18 mouse cellular contexts compared by ENCODE assay signal in genomic region chr19:56838942-56839706, GRCm38 (mm10). TPM values are rescaled to one million over a fixed set of nuclear protein-coding genes. Genes with fewer than 3 reads are reported as not detected.
A peak's percentile ranks its signal among the peaks of the same experiment; 100 is the strongest.
DNase-seq lines count a peak whose midpoint lies in the region; ATAC-seq and TF ChIP-seq lines count a peak whose summit lies in the region.
"Had no signal": no experiment of that assay in that cellular context is flagged by ENCODE, and none has a peak within 500 bp of the region (broad histone marks: within the 10 kb centered on the region; RNA-seq: fewer than 3 reads in every experiment).

No protein-coding gene starts in this region.

- H3K9ac ChIP-seq in lung, embryonic 16.5 days (ENCODE audit: low read length) = no peak overlapping the region
- no peak overlapping the region for H3K9ac ChIP-seq in limb, embryonic 15.5 days
- H3K9ac ChIP-seq: liver, embryonic 12.5 days had no signal

- no peaks in the 10 kb centered on the region for H3K27me3 ChIP-seq in lung, embryonic 16.5 days (ENCODE audit: control insufficient read depth, insufficient read depth, low read depth, low read length)
- H3K27me3 ChIP-seq in limb, embryonic 15.5 days = no peaks in the 10 kb centered on the region

- H3K4me3 ChIP-seq in gastrocnemius, adult 2 months = no peak overlapping the region
- no peak overlapping the region for H3K4me3 ChIP-seq in lung, embryonic 16.5 days (ENCODE audit: low read length)
- no peak overlapping the region for H3K4me3 ChIP-seq in limb, embryonic 15.5 days
- H3K4me3 ChIP-seq: erythroblast, embryonic 14.5 days; left cerebral cortex, adult 2 months; liver, embryonic 12.5 days had no signal

- no peaks in the 10 kb centered on the region for H3K36me3 ChIP-seq in lung, embryonic 16.5 days (ENCODE audit: control insufficient read depth, insufficient read depth, low read length)
- no peaks in the 10 kb centered on the region for H3K36me3 ChIP-seq in limb, embryonic 15.5 days
- H3K36me3 ChIP-seq: liver, embryonic 12.5 days had no signal

- ATAC-seq in lung, embryonic 16.5 days (ENCODE audit: low read depth) = peak; percentile 61; the same call in 1 of the 2 replicates
- ATAC-seq in limb, embryonic 15.5 days (ENCODE audit: insufficient number of reproducible peaks, low FRiP score, low TSS enrichment, low read depth) = 0 out of 2 replicates have a peak, but pooled peaks have one; percentile 14
- ATAC-seq: intestine, embryonic 16.5 days; liver, embryonic 12.5 days; midbrain, embryonic 16.5 days had no signal

- peak; percentile 48 for TF ChIP-seq CTCF in gastrocnemius, adult 2 months (IDR thresholded peaks at IDR 0.05)

- intact Hi-C loops in gastrocnemius, adult 2 months (cut with DNase I) = no loop called here

- 70% methylated on average over 17 of the region's 17 CpGs for WGBS in lung, embryonic 16.5 days
- WGBS in limb, embryonic 15.5 days = 44% methylated on average over 17 of the region's 17 CpGs

- no peak overlapping the region for H3K27ac ChIP-seq in gastrocnemius, adult 2 months
- H3K27ac ChIP-seq in lung, embryonic 16.5 days (ENCODE audit: low read length) = no peak overlapping the region
- H3K27ac ChIP-seq in limb, embryonic 15.5 days = no peak overlapping the region
- H3K27ac ChIP-seq: left cerebral cortex, adult 2 months; liver, embryonic 12.5 days; macrophage had no signal

- H3K4me2 ChIP-seq in lung, embryonic 16.5 days (ENCODE audit: low read depth, low read length) = no peak overlapping the region
- H3K4me2 ChIP-seq in limb, embryonic 15.5 days = no peak overlapping the region
- H3K4me2 ChIP-seq: liver, embryonic 12.5 days had no signal

- no peaks in the 10 kb centered on the region for H3K9me3 ChIP-seq in lung, embryonic 16.5 days (ENCODE audit: control insufficient read depth, low read length)
- H3K9me3 ChIP-seq in limb, embryonic 15.5 days = no peaks in the 10 kb centered on the region
- H3K9me3 ChIP-seq: liver, embryonic 12.5 days had no signal

- DNase-seq in gastrocnemius, adult 2 months = peak; percentile 51
- no peak for DNase-seq in gastrocnemius, adult 8-10 months (ENCODE audit: low spot score in 2 of 2)
- DNase-seq in lung, adult 18-20 months = no peak
- peak; percentile 65 for DNase-seq in forelimb bud, embryonic 11.5 days (ENCODE audit: low read depth, low spot score)
- no peak for DNase-seq in kidney, adult 9 months
- no peak for DNase-seq in cerebellum, adult 9-11 months
- DNase-seq: cerebellum, postnatal 25 days; thymus, postnatal 25 days had no signal

- peaks cover 9% of the 10 kb centered on the region for H3K4me1 ChIP-seq in lung, embryonic 16.5 days (replicated peaks; ENCODE audit: control insufficient read depth, insufficient read depth, low read length)
- H3K4me1 ChIP-seq in limb, embryonic 15.5 days = peaks cover 11% of the 10 kb centered on the region; the same call in 1 of the 2 replicates
- H3K4me1 ChIP-seq: liver, embryonic 12.5 days had no signal

RNA-seq across cellular contexts. Expression of gene Tdrd1, which starts 13.1 kb away (rescaled TPM):
- not detected for total RNA-seq in gastrocnemius, adult 2 months (2021)
- not detected for total RNA-seq in gastrocnemius, adult 8-10 months (2022)
- polyA plus RNA-seq in lung, embryonic 16.5 days (2015; fragmentation: Nextera tagmentation; extraction: Ambion mirVana) = 1.3 TPM in 2 replicates
- 3.3 and 3.5 TPM in 2 replicates for polyA plus RNA-seq in limb, embryonic 15.5 days (2015; fragmentation: Nextera tagmentation; extraction: Ambion mirVana)
- total RNA-seq: hematopoietic stem cell, adult 5-6 weeks had no signal
- polyA plus RNA-seq: C2C12; erythroblast, embryonic 14.5 days; macrophage had no signal

RNA-seq across cellular contexts. Expression of gene Ccdc186, which starts 17.1 kb away (rescaled TPM):
- 10 to 100 TPM; 23.1 to 26.7 TPM for total RNA-seq in gastrocnemius, adult 2 months (2021)
- total RNA-seq in gastrocnemius, adult 8-10 months (2022) = 10 to 100 TPM; 20.5 to 27.4 (median 24.4) TPM
- polyA plus RNA-seq in lung, embryonic 16.5 days (2015; fragmentation: Nextera tagmentation; extraction: Ambion mirVana) = 28.0 and 29.0 TPM in 2 replicates
- polyA plus RNA-seq in limb, embryonic 15.5 days (2015; fragmentation: Nextera tagmentation; extraction: Ambion mirVana) = 27.4 and 29.9 TPM in 2 replicates

RNA-seq across cellular contexts. Expression of gene Vwa2, which starts 34.9 kb away (rescaled TPM):
- not detected for total RNA-seq in gastrocnemius, adult 2 months (2021)
- not detected for total RNA-seq in gastrocnemius, adult 8-10 months (2022)
- 7.8 and 8.9 TPM in 2 replicates for polyA plus RNA-seq in lung, embryonic 16.5 days (2015; fragmentation: Nextera tagmentation; extraction: Ambion mirVana)
- 4.3 and 4.8 TPM in 2 replicates for polyA plus RNA-seq in limb, embryonic 15.5 days (2015; fragmentation: Nextera tagmentation; extraction: Ambion mirVana)
- total RNA-seq: hematopoietic stem cell, adult 5-6 weeks; left cerebral cortex, adult 2 months had no signal
- polyA plus RNA-seq: erythroblast, embryonic 14.5 days; macrophage had no signal

Comparison
In these comparisons a context has a peak if more than half of its experiments do, and no peak if none do; other contexts are left out.
1. DNase-seq: peak in gastrocnemius, adult 2 months (single experiment) and forelimb bud, embryonic 11.5 days (single experiment); none in gastrocnemius, adult 8-10 months (0 of 2), lung, adult 18-20 months (0 of 2), kidney, adult 9 months (single experiment) and cerebellum, adult 9-11 months (single experiment).